Mouse (Mus musculus): Measurements from ENCODE around the gene Mysm1. TPM values are rescaled to one million over a fixed set of nuclear protein-coding genes. Genes with fewer than 3 reads are reported as not detected.

Mysm1 gene
- polyA plus RNA-seq, 1 experiment from 2014 or later = 34.5 TPM

DNA sequence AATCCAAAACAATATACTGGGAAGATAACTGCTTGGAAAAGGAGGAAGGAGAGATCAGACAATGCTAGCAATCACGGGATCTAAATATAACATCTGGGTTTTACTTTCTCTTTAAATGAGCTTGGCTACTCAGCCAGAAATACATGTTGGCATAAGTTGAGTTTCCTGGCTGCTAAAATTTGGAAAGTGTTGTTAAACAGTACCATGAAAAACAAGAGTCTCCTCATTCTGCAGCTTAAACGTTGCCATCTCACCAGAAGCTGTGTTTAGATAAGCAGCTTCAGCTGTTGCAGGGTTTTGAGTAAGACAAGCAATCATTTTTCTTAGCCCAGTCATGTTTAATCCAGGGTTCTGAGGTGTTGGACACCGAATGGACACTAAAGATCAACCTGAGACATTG lies 77.1 kb downstream of the Mysm1 start:
- H3K4me3 ChIP-seq (replicated peaks) = no peak overlapping the region
- WGBS = 79% methylated on average over 3 of the region's 3 CpGs

DNA sequence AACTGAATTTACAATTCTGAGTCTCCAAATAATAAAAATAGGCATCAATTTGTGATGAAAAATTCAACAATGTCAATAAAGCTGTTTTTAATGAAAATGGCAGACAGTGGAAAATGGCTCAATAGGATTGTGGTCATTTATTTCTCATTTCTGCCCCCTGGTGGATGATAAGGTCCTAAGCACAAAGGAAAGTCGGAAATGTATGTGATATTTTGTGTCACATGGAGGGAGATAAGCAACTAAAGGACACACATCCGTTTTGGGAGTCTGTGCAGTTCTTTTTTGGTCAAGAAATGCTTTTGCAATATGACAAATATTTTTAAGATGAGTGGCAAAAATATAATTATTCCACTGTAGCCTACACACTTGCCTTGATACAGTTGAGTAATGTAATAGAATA lies 78.2 kb downstream of the Mysm1 start:
- H3K9ac ChIP-seq (replicated peaks) = no peak overlapping the region
- H3K27me3 ChIP-seq = no peaks in the 10 kb centered on the region
- H3K4me2 ChIP-seq (replicated peaks) = no peak overlapping the region
- no peak overlapping the region for H3K4me3 ChIP-seq (replicated peaks)
- H3K9me3 ChIP-seq = no peaks in the 10 kb centered on the region
- no peak overlapping the region for H3K27ac ChIP-seq
- 32% methylated on average over 2 of the region's 2 CpGs for WGBS
- no peaks in the 10 kb centered on the region for H3K36me3 ChIP-seq
- ATAC-seq = no peak
- H3K4me1 ChIP-seq (replicated peaks) = no peaks in the 10 kb centered on the region

More for the DNA sequence above, 77.1 kb downstream of the Mysm1 start:
- H3K9me3 ChIP-seq = no peaks in the 10 kb centered on the region
- no peak for ATAC-seq
- no peak overlapping the region for H3K27ac ChIP-seq
- no peaks in the 10 kb centered on the region for H3K27me3 ChIP-seq
- H3K4me2 ChIP-seq (replicated peaks) = no peak overlapping the region
- H3K9ac ChIP-seq (replicated peaks) = no peak overlapping the region
- H3K36me3 ChIP-seq = no peaks in the 10 kb centered on the region
- H3K4me1 ChIP-seq (replicated peaks) = no peaks in the 10 kb centered on the region

Other genes with a start within 250 kb of the Mysm1 start
- gene Tek, start 239.8 kb downstream of the Mysm1 start, polyA plus RNA-seq (2015; fragmentation: Nextera tagmentation; extraction: Ambion mirVana) = 7.5 and 8.3 TPM in 2 replicates
- gene Eqtn, start 50.3 kb downstream of the Mysm1 start, polyA plus RNA-seq (2015; fragmentation: Nextera tagmentation; extraction: Ambion mirVana) = not detected in 2 replicates
- gene Jun, start 73.1 kb upstream of the Mysm1 start, polyA plus RNA-seq (2015; fragmentation: Nextera tagmentation; extraction: Ambion mirVana) = 45.3 and 52.6 TPM in 2 replicates

Measured in midbrain, embryonic 13.5 days (tissue).